Mouse (Mus musculus) forebrain, postnatal 0 days (tissue): ENCODE measurements around the gene Slc8b1. TPM values are rescaled to one million over a fixed set of nuclear protein-coding genes. Genes with fewer than 3 reads are reported as not detected.

ENCODE experiments used
- ATAC-seq: fragments of 200-750 bp; cut with Nextera tagmentation; 2 replicates; pipeline ENCODE4 v1.8.0; 2017; ENCODE audit warnings: mild to moderate bottlenecking, moderate library complexity
- DNase-seq: peaks from one replicate; pipeline ENCODE4 v3.0.0-alpha.2; 2015
- H3K27ac ChIP-seq: fragments of 300-500 bp; sonication (generic); 2 replicates; pipeline ENCODE4 v1.5.1; 2014; ENCODE audit warnings: low read depth, mild to moderate bottlenecking, antibody characterized with exemption, low read length, moderate library complexity, mixed read lengths
- H3K27me3 ChIP-seq: fragments of 300-500 bp; sonication (generic); 2 replicates; pipeline ENCODE4 v1.6.1; 2014; ENCODE audit warnings: mild to moderate bottlenecking, low read length, mixed read lengths; ENCODE audit not compliant: insufficient read depth
- H3K36me3 ChIP-seq: fragments of 300-500 bp; sonication (generic); 2 replicates; pipeline ENCODE4 v1.6.1; 2014; ENCODE audit warnings: mild to moderate bottlenecking, moderate library complexity; ENCODE audit not compliant: insufficient read depth
- H3K4me1 ChIP-seq: fragments of 300-500 bp; sonication (generic); 2 replicates; pipeline ENCODE4 v1.6.1; 2014; ENCODE audit warnings: antibody characterized with exemption; ENCODE audit not compliant: insufficient read depth
- H3K4me2 ChIP-seq: fragments of 300-500 bp; sonication (generic); 2 replicates; pipeline ENCODE4 v1.6.1; 2014; ENCODE audit warnings: low read depth, mild to moderate bottlenecking, moderate library complexity
- H3K4me3 ChIP-seq: fragments of 300-500 bp; sonication (generic); 2 replicates; pipeline ENCODE4 v1.5.1; 2014; ENCODE audit warnings: low read depth, low read length, mixed read lengths
- H3K9ac ChIP-seq: fragments of 300-500 bp; sonication (generic); 2 replicates; pipeline ENCODE4 v1.6.1; 2014; ENCODE audit warnings: mild to moderate bottlenecking
- H3K9me3 ChIP-seq: fragments of 300-500 bp; sonication (generic); 2 replicates; pipeline ENCODE4 v1.6.1; 2016; ENCODE audit warnings: low read length
- CTCF ChIP-seq: sonication (generic); IDR thresholded peaks from 2 replicates; pipeline ENCODE4 v1.5.1; 2016; ENCODE audit warnings: antibody characterized with exemption, control low read depth, low read depth
- WGBS: fragments of 180-500 bp; shearing (Covaris S2); extraction: QIAGEN DNeasy Blood & Tissue Kit; methylation state at CpG from one replicate; pipeline ENCODE4 v1.1.7; 2014; 5-methylcytosine and 5-hydroxymethylcytosine counted together
- polyA plus RNA-seq: library from polyadenylated mRNA; unstranded; fragments of >200 nt; fragmentation: Nextera tagmentation; extraction: Ambion mirVana; gene quantifications from 2 replicates; pipeline ENCODE4 v1.2.1, GENCODE M21; 2015
- total RNA-seq: library from RNA; depleted of rRNA; stranded (reverse); fragments of >200 nt; gene quantifications from 2 replicates; pipeline ENCODE4 v1.2.3, GENCODE M21; 2014

Slc8b1 gene
- total and polyA plus RNA-seq, 2 experiments from 2014 or later, result 2.0 to 4.9 TPM

DNA sequence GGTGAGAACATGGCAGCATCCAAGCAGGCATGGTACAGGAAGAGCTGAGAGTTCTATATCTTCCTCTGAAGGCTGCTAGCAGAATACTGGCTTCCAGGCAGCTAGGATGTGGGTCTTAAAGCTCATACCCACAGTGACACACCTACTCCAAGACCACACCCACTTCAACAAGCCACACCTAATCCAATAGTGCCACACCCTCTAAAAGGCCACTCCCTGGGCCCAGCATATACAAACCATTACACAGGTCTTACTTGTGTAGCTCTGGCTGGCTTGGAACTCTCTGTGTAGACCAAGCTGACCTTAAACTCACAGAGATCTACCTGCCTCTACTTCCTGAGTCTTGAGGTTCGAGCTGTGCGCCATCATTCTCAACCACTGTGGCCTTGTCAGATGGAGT lies 13.8 kb downstream of the Slc8b1 start:
- no peak for ATAC-seq
- no peak for TF ChIP-seq CTCF
- Histone ChIP-seq H3K27me3 (no peaks in the 10 kb centered on the region), H3K9me3 (no peaks in the 10 kb centered on the region), H3K4me1 (no peaks in the 10 kb centered on the region), H3K4me3 (no peak overlapping the region), H3K27ac (no peak overlapping the region), H3K9ac (no peak overlapping the region), H3K36me3 (no peaks in the 10 kb centered on the region), H3K4me2 (no peak overlapping the region)
- DNase-seq, result no peak
- WGBS, result 94% methylated on average over 2 of the region's 2 CpGs

DNA sequence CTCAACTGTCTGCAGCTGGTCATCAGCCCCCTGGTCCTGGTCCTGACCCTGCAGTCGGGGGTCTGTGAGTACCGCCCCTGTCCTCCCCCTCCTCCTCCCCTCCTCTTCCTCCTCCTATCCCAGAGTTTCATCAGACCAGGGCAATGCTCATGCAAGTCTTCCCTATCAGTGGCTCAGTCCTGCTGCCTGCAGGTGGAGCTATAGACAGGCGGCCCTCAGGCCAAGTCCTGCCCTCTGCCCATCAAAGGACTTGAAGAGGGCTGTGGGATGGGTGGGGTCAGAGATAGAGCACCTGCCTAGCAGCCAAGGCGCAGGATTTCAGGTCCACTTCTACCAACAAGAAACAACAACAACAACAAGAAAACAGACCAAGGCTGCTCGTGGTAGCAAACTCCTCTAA lies 14.8 kb downstream of the Slc8b1 start:
- H3K36me3 ChIP-seq, result no peaks in the 10 kb centered on the region
- H3K27me3 ChIP-seq, result no peaks in the 10 kb centered on the region
- no peaks in the 10 kb centered on the region for H3K4me1 ChIP-seq
- no peak overlapping the region for H3K27ac ChIP-seq
- H3K4me3 ChIP-seq, result no peak overlapping the region
- no peaks in the 10 kb centered on the region for H3K9me3 ChIP-seq
- no peak overlapping the region for H3K4me2 ChIP-seq
- peak; percentile 54 for TF ChIP-seq CTCF
- H3K9ac ChIP-seq, result no peak overlapping the region
- DNase-seq (no peak), ATAC-seq (no peak)
- 35% methylated on average over 5 of the region's 5 CpGs for WGBS

DNA sequence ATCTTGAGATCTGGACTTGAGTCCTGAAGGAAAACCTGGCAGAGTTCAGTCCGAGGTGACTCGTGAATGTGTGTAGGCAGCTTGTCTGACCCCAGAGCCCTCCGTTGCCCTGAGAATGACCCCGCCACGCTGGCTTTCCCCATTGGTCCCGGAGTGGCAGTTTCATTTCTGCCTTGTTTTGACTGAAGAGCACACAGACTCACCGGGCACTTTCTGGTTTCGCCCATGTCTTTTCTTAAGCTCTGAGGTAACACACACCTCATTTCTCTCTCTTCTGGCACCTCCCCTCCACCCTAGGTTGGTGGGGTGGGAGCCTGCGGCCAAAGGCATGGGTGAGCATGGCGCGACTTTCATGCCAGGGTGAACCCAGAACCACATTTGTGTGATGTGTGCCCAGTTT lies 15.3 kb downstream of the Slc8b1 start:
- H3K27me3 ChIP-seq, result no peaks in the 10 kb centered on the region
- H3K4me2 ChIP-seq, result no peak overlapping the region
- H3K4me3 ChIP-seq, result no peak overlapping the region
- no peak for DNase-seq
- H3K36me3 ChIP-seq, result no peaks in the 10 kb centered on the region
- H3K4me1 ChIP-seq, result no peaks in the 10 kb centered on the region
- TF ChIP-seq CTCF, result no peak
- no peak overlapping the region for H3K9ac ChIP-seq
- WGBS, result 84% methylated on average over 11 of the region's 11 CpGs
- H3K27ac ChIP-seq, result no peak overlapping the region
- no peaks in the 10 kb centered on the region for H3K9me3 ChIP-seq
- ATAC-seq, result no peak

- Histone ChIP-seq H3K4me2 (no peak overlapping the region), H3K27me3 (no peaks in the 10 kb centered on the region), H3K9me3 (no peaks in the 10 kb centered on the region), H3K36me3 (no peaks in the 10 kb centered on the region), H3K4me3 (no peak overlapping the region), H3K9ac (no peak overlapping the region), H3K4me1 (no peaks in the 10 kb centered on the region), H3K27ac (no peak overlapping the region)
- TF ChIP-seq CTCF, result no peak
- WGBS, result 90% methylated on average over 17 of the region's 20 CpGs
- DNase-seq (no peak), ATAC-seq (no peak)
Measured at GRCm38 (mm10) chr5:120527296-120527964, 16.5 kb downstream of the Slc8b1 start.

DNA sequence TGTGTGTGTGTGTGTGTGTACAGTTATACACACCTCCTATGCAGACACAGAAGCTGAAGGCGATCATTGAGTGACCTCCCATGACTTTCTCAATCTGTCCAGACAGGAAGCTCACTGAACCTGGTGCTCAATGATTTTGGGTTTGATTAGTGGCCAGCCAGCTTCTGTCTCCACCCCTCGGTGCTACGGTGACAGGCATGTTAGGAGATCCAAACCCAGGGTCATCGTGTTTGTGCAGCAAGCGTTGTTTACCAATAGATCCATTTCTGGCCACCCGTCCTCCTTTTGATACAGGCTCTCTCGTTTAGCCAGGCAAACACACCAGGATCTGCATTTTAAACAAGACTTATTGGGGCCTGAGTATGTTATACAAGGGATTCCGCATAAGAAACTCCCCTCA lies 20.7 kb downstream of the Slc8b1 start:
- no peak for DNase-seq
- no peak overlapping the region for H3K4me2 ChIP-seq
- H3K9ac ChIP-seq, result no peak overlapping the region
- no peak for TF ChIP-seq CTCF
- H3K4me1 ChIP-seq, result no peaks in the 10 kb centered on the region
- H3K9me3 ChIP-seq, result no peaks in the 10 kb centered on the region
- no peak for ATAC-seq
- H3K27me3 ChIP-seq, result no peaks in the 10 kb centered on the region
- H3K27ac ChIP-seq, result no peak overlapping the region
- no peaks in the 10 kb centered on the region for H3K36me3 ChIP-seq
- 85% methylated on average over 8 of the region's 8 CpGs for WGBS
- H3K4me3 ChIP-seq, result no peak overlapping the region

DNA sequence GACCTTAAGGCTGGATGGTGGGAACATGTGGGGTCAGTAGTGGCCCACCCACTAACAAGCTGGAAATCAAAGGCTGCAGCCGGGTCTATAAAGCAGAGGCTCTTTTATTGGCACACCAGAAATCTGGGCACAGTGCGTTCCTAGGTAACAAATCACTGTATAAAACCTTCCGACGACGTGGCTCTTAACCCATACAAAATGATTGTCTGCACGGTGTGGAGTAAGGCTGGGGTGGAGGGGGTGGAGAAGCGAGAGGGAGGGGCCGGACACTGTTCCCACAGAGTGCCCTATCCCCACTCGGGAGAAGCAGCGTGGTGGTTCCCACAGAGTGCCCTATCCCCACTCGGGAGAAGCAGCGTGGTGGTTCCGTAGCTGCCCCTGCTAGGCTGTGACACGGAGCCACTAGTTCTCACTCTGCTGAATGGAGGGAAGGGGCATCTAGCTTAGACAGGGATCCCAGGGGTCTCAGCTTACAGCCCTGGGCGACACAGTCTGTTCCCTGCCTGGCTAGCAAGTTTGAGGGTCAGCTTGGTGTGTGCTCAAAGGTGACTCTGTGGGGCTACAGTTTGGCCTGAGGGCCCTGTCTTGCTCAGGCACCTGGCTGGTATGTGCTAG lies 23.2 kb downstream of the Slc8b1 start:
- TF ChIP-seq CTCF, result no peak
- no peak overlapping the region for H3K4me2 ChIP-seq
- no peaks in the 10 kb centered on the region for H3K27me3 ChIP-seq
- H3K9ac ChIP-seq, result no peak overlapping the region
- peak overlapping the region; percentile 69 for H3K27ac ChIP-seq
- H3K9me3 ChIP-seq, result no peaks in the 10 kb centered on the region
- peaks cover 13% of the 10 kb centered on the region; the same call in 1 of the 2 replicates for H3K36me3 ChIP-seq
- DNase-seq, result no peak
- peak; percentile 49 for ATAC-seq
- no peak overlapping the region for H3K4me3 ChIP-seq
- WGBS, result 31% methylated on average over 15 of the region's 15 CpGs
- H3K4me1 ChIP-seq, result no peaks in the 10 kb centered on the region

DNA sequence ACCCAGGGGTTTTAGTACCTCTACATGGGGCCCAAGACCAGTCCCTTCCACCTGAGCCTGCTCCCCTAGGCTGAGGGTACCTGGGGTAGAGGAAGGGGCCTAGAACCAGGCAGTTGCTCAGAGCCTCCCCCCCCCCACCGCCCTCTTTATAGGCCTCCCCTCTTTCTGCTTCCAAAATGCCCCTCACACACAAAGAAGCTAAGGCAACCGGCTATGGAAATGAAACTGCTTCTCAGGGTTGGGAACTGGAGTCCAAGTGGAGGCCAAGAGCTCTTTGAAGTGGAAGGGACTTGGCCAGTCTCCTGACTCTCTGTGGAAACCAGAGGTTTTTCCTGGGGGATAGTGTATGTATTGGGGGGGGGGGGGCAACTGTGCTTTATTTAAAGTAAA lies 23.7 kb downstream of the Slc8b1 start:
- Histone ChIP-seq H3K27ac (peak overlapping the region; percentile 69), H3K4me3 (no peak overlapping the region), H3K4me1 (no peaks in the 10 kb centered on the region), H3K36me3 (peaks cover 17% of the 10 kb centered on the region), H3K9me3 (no peaks in the 10 kb centered on the region), H3K9ac (no peak overlapping the region), H3K27me3 (no peaks in the 10 kb centered on the region), H3K4me2 (no peak overlapping the region)
- peak; percentile 46 for ATAC-seq
- WGBS, result 41% methylated on average over 2 of the region's 2 CpGs
- no peak for TF ChIP-seq CTCF
- DNase-seq, result no peak
